Mouse (Mus musculus) CD4-positive, CD25-positive, alpha-beta regulatory T cell, adult 2 months (primary cell): ENCODE measurements at regions not wholly inside any gene's neighbourhood (a gene's known extent, or its start where the extent isn't known, plus 50 kb on each side); places are given as distances from the start of the nearest gene placed in this dataset.

Experiments
- DNase-seq: peaks from one replicate; pipeline ENCODE4 v3.0.0-alpha.2; 2012; ENCODE audit warnings: low read depth, low spot score

DNA sequence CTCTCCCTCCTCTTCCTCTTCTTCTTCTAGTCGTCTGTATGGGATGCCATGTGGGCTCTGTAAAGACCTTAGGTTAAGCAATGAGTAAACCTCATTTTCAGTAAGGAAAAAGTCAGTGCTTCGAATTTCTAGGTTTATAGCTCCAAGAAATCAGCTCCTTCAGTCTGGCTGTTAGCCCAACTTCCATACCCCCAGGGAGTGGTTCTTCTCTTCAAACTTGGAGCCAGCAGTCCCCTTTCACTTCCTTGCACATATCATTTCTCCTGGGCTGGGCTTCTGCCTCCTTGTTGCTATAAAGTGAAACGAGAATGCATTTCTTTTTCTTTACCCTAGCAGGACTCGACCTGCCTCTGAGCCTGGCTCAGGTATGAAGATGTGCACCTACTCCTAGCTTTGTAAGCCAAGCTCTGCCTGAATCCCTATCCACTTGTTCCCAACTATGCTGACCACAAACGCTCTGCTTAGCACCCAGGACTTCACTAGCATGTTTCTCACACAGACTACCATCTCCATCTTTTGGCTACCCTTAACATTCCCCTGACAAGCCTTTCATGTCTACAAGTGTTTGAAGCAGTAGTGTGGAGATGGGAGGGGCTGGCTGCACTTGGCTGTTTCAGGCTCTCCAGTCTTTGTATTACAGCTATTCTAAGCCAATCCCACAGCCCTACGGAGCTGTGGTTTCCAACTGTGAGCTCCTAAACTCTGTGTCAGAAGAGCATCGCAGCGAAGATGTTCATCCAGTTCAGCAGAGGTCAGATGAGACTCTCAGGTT is 243.8 kb upstream of the Tprg start:
- DNase-seq, result no peak

DNA sequence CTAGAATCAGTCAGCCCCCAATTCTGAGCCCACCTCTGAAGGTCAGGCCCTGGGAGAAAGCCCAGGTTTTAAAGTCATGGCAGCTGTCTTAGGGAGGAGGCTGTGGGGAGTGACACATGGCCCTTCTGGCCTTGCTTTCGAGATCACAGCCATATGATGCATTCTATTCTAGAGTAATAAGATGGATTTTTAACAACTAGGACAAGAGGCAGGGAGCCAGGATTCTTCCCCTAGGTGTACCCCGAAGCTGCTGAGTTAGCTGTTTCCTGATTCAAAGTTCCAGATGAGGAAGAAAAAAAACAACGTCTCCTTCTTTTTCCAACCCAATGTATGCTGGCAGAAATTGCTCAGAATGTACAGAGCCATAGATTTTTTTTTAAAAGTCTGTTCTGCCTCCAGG is 242.0 kb upstream of the Tprg start:
- DNase-seq, result no peak

DNA sequence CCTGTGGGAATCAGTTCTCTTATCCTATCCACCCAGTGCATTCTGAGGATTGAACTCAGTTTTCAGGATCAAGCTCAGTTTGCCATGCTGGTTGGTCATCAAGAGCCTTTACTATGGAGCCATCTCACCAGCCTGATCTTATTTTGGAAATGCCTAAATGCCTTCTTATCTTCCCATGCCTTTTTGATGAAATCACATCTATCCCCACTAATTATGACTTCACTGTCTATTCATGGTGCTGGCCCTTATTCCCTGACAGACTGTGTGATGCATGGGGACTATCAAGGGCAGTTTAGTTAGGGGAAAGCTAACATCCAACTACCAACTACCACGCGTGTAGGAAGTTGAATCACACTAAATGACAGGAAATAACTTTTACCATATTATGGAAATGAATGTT is 238.9 kb upstream of the Tprg start:
- no peak for DNase-seq

DNA sequence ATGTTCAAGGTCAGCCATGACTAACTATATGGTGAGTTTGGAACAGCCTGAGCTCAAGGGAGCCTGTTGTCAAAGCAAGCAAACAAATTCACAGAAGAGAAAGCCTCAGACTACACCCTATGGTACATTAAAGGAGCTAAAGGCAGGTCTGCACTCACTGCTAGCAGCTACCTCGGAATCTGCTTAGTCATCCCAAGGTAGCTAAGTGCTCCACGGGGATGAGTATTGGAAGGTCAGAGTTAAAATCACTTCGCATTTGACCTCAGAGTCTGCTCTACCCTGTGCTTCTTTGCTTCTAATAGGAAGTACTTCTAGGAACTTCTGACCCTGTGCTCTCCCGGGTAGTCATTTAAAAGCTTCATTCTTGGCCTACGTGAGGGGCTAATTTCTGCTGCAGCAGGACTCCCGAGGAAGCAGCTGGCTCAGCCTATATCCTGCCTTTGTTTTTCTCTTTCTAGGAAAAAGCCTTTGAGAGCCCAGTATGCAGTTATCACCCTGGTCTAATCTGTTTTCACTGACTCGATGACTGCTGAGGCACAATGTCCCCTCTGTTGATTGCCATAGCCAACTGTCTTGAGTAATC is 236.6 kb upstream of the Tprg start:
- DNase-seq, result no peak

GRCm38 (mm10) chr16:25051044-25051443 is 235.6 kb upstream of the Tprg start:
- DNase-seq, result no peak

DNA sequence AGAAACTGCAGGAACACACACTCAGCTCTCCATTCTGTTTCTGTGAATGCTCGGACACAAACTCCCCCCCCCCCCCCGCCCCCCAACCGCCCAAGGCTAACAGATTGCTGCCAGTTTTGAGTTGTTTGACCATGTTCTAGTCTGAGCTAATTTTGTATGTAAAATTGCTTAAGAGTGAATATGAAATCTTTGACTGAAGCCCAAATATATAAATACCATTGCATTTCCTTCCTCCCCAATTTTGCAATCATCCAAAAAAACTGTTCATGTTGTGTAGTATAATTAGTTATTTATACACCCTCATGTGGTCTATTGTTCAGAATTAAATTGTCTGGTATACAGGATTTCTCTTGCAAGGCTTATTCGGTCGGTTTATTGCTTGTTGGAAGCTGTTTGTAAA is 234.2 kb upstream of the Tprg start:
- DNase-seq, result no peak

DNA sequence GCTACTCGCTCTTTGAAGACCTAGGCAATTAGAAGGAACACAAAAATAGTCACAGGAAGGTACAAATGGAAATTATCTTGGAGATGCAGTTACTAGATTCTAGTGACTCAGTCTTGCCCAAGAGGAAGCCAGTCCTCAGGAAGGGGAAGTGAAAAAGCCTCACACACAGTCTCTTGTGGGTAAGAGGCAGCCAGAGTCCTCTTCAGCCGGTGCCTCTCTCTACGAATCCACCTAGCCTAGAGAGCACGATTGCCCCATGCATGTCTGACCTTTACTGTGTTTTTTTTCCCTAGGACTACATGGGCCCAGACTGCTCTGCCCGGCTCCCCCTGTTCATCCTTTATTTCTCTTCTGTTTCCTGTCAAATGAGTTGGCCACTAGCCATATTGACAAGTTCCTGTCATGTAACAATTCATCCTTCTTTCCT is 233.7 kb upstream of the Tprg start:
- peak; percentile 21 for DNase-seq

DNA sequence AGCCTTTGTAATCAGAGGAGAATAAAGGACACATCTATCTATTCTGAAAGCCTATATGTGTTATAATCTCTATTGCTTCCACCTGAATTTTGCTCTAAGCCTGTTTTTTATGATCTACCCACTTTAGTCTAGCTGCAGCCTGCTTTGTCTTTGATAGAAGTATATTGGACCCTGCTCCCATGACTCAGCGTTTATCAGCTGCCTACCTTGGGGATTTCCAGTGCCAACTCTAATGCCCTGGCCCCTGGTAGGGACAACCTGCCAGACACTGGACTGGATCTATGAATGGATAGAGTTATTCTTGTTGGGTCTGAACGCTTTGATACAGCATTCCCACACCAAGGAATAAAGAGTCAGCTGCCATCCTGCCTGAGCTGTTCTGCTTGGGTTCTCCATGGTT is 232.3 kb upstream of the Tprg start:
- no peak for DNase-seq

DNA sequence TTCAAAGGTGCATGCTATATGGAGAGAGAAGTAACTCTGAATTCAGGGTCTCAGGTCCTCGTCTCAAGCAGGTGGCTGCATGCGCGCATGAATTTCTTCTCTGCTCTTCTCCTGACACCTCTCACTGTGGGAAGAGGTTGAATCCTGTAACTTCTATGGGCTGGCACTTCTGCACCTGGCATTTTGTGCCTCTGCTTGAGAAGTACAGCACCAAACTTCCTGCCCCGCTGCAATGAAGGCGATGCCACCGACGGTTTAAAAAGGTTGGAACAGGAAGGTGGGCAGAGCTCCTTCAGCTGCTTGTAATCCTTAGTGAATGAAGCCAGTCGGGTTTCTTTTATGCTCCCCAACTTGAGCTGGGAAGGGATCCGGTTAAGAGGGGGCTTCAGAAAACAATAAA is 231.2 kb upstream of the Tprg start:
- DNase-seq, result no peak

GRCm38 (mm10) chr16:25058051-25058747 is 228.4 kb upstream of the Tprg start:
- DNase-seq, result no peak

DNA sequence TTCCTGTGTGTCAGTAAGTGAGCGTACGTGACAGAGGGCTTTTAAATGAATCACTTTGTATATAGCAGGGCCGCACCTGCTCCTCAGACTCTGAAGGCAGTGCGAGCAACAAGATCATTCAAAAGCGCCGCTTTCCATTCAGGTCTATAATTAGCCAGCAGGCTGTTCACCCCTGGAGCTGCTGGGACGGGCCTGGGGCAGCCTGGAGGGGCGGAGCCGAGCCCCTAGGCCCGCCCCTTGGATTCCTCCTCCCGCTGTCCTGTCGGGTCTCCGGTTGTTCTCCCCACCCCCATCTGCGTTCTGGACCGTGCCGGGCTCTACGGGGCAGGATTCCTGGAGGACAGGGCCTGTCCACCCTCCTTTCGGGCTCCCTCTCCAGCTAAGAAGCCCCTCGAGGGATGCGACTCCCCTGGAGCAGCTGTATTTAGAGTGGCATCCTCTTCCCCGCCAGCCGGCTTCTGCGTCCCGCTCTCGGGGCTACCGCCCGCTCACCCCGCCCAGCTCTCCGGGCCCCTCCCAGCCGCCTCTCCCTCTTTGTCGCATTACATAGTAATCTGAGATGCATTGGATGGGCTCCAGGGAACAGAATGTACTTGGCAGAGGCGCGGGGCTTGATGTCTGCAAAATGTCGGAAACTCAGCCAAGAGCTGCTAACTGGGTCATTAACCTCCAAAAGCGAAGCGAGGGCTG is 227.7 kb upstream of the Tprg start:
- peak; percentile 74 for DNase-seq

GRCm38 (mm10) chr16:25059504-25059992 is 227.1 kb upstream of the Tprg start:
- peak; percentile 49 for DNase-seq

DNA sequence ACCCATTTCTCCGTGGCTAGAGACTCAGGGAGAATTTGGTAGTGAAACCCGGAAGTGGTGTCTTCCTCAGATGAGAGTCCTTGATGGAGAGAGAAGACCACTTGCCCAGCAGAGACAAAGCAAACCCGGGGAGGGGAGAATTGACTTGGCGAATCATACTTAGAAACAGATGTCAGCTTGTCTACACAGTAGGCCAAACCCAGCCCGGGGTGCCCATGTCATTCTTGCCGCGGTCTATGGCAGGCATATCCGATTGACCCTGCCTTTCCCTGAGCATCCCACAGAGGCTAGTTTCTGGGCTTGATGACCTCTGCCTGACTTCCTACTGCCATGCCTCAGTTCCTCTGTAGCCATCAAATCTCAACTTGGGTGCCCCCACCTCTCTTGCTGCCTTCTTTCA is 226.4 kb upstream of the Tprg start:
- peak; percentile 5 for DNase-seq

DNA sequence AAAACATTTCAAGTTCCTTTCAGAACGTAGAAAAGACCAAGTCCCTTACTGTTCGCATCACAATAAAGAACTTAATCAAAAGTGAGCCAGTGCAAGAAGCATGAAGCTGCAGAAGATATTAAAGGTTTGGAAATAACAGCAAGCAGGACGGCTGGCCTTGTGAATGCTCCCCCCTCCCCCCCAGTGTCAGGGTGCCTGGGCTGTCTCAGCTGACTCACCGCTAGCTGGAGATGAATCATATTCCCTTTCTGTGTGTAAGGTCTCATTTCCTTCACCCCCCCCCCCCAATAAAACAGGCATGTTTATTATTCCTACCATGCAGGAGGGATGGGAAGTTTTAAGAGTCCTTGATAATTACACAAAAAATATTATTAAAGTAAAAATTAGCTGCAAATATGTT is 225.0 kb upstream of the Tprg start:
- peak; percentile 7 for DNase-seq

DNA sequence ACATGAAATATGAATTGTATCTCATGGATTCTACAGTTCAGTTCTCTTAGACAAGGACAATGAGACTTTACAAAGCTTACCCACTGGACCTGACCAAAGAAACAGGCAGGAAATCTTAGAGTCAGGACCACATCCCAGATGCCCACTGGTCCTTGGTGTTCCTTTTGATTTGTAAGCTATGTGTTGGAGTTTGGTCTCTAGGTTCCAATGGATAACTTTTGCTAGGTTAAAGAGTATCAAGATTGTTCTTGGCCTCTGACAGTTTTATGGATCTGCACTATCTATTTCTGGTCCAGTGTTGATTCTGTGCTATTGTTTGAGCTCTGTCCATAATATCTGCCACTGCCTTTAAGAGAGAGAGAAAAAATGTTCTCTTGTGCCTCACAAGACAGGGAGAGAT is 222.6 kb upstream of the Tprg start:
- DNase-seq, result no peak

- peak; percentile 90 for DNase-seq
Observed at GRCm38 (mm10) chr16:25064538-25064937, 222.1 kb upstream of the Tprg start.

GRCm38 (mm10) chr16:25066822-25067221 is 219.8 kb upstream of the Tprg start:
- no peak for DNase-seq

- DNase-seq, result peak; percentile 61
Observed at GRCm38 (mm10) chr16:25067276-25068249, 219.1 kb upstream of the Tprg start.

GRCm38 (mm10) chr16:25080811-25081210 is 205.8 kb upstream of the Tprg start:
- DNase-seq, result no peak

DNA sequence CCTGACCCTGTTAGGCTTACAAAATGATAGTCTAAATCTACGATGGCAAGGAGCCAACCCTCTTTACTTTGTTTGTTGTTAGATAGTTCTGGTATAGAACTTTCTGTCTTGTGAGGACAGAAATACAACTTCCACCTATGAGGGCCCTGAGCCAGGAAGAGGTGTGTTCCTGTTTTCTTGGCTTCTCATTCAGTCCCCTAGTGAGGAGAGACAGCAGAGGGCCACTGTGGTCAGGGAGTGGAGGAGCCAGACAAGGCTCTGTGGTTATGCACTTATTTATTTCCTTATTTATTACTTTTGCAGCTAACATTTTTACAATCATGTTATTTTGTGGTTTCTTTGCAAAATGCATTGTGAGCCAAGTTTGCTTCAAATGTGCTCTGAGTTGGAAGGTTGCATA is 202.9 kb upstream of the Tprg start:
- no peak for DNase-seq
